Mouse (Mus musculus) WW6 (cell line): Measurements from ENCODE around the gene Heatr1.

Experiments used
- DNase-seq: peaks from one replicate; pipeline ENCODE4 v3.0.0-alpha.2; 2013; ENCODE audit warnings: low read depth, low spot score

The Heatr1 gene

GRCm38 (mm10) chr13:12394609-12395505 lies at the start of gene Heatr1:
Heatr1 (plus strand) TSS chr13:12395027.
- peak; percentile 97 for DNase-seq

GRCm38 (mm10) chr13:12346837-12347236 lies 48.0 kb upstream of the Heatr1 start:
- DNase-seq = no peak

- DNase-seq = no peak
These were observed 45.5 kb upstream of the Heatr1 start for GRCm38 (mm10) chr13:12349197-12349824.

- DNase-seq = no peak
These were observed 38.6 kb upstream of the Heatr1 start for GRCm38 (mm10) chr13:12356184-12356583.

GRCm38 (mm10) chr13:12357554-12357953 lies 37.3 kb upstream of the Heatr1 start:
- DNase-seq = no peak

GRCm38 (mm10) chr13:12361486-12361885 lies 33.3 kb upstream of the Heatr1 start:
- no peak for DNase-seq

- DNase-seq = no peak
These were observed 25.7 kb upstream of the Heatr1 start for GRCm38 (mm10) chr13:12369041-12369621.

- DNase-seq = no peak
These were observed 24.9 kb upstream of the Heatr1 start for GRCm38 (mm10) chr13:12369930-12370329.

GRCm38 (mm10) chr13:12372755-12373154 lies 22.1 kb upstream of the Heatr1 start:
- DNase-seq = no peak

- no peak for DNase-seq
These were observed 18.0 kb upstream of the Heatr1 start for GRCm38 (mm10) chr13:12376778-12377177.

GRCm38 (mm10) chr13:12384796-12385195 lies 10.0 kb upstream of the Heatr1 start:
- no peak for DNase-seq

GRCm38 (mm10) chr13:12386286-12386685 lies 8.5 kb upstream of the Heatr1 start:
- no peak for DNase-seq

GRCm38 (mm10) chr13:12395571-12395970 lies 744 bp downstream of the Heatr1 start:
- peak; percentile 9 for DNase-seq

GRCm38 (mm10) chr13:12408343-12409066 lies 13.7 kb downstream of the Heatr1 start:
- no peak for DNase-seq

- no peak for DNase-seq
These were observed 17.2 kb downstream of the Heatr1 start for GRCm38 (mm10) chr13:12412016-12412415.

GRCm38 (mm10) chr13:12420596-12420995 lies 25.8 kb downstream of the Heatr1 start:
- DNase-seq = no peak

GRCm38 (mm10) chr13:12428556-12428955 lies 33.7 kb downstream of the Heatr1 start:
- DNase-seq = no peak

- no peak for DNase-seq
These were observed 39.0 kb downstream of the Heatr1 start for GRCm38 (mm10) chr13:12433843-12434242.

GRCm38 (mm10) chr13:12439586-12439985 lies 44.8 kb downstream of the Heatr1 start:
- no peak for DNase-seq

GRCm38 (mm10) chr13:12440813-12441212 lies 46.0 kb downstream of the Heatr1 start:
- no peak for DNase-seq

- DNase-seq = no peak
These were observed 47.3 kb downstream of the Heatr1 start for GRCm38 (mm10) chr13:12442008-12442587.
